Mouse (Mus musculus): ENCODE measurements around the gene Wwc2. TPM values are rescaled to one million over a fixed set of nuclear protein-coding genes. Genes with fewer than 3 reads are reported as not detected.

Wwc2 gene
- total RNA-seq, 2 experiments from 2014 or later = 5.1 to 6.7 TPM

DNA sequence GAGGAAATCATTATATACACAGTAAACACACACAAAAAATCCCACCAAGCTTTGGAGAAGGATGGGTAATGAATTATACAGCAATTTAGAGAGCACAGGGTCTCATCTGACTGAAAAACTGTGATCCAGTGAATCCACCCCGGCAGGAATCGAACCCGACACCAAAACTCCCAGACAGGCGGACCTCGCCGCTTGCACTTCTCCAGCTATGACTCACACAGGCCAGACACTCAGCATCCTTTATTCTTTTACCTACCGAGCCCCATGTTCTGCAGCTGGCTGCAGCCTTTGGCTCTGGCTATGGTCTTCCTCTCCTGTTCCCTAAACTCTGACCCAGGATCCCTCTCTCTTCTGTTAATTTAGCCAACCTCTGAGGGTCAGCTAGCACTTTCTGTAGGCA, 85.5 kb downstream of the Wwc2 start:
- no peak for DNase-seq (ENCODE audit: low spot score)

DNA sequence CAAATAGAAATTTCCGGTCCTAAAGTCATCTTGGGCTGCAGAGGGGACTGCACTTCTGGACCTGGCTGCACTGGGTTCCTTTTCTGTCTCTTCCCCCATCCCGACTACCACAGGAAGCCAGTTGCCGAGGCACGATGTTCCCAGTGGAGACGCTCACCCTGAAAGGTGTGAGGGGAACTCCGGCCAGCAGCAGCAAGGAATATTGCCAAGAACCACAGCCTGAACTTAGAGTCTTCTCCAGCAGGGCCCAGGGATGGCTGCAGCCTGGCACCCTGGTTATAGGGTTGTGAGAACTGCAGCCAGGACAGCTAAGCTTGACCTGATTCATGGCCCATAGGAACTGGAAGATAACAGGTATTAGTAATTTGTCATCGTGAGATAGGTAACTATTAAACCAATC, 86.7 kb downstream of the Wwc2 start:
- no peak for DNase-seq (ENCODE audit: low spot score)

DNA sequence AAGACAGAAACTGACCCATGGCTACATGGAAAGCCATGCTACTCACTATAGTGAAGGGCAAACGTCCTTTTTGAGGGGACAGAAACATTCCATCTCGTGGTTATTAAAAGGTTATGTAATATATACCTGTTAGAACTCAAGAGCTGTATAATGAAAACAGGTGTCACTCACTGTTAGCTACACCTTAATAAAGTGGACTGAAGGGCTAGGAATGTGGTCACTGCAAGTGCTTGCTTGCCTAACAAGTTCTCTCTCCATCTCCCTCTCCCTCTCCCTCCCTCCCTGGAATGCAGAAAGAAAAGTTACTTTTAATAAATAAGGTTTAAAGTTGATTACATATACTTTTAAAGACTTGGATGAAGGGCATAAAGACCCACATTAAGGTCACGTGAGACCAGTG, 88.0 kb downstream of the Wwc2 start:
- DNase-seq (ENCODE audit: low spot score) = no peak

DNA sequence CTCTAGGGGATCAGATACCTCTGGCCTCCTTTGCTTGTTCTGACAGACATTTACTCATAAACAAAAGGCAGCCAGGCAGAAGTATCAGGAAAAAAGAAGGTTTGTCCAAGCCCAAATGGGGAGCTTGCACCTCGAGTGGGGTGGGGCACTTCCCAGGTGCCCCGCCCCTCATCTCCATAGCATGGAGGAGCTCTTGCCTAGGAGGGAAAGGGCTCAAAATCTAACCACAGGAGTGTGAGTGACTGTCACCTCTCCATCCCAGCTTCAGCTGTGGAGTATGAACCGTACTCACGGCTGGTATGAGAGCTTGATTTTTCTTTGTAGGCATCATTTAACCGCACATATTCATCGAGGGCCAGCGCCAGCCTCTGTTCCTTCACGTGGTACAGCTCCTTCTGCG, 90.4 kb downstream of the Wwc2 start:
- no peak for DNase-seq (ENCODE audit: low spot score)

DNA sequence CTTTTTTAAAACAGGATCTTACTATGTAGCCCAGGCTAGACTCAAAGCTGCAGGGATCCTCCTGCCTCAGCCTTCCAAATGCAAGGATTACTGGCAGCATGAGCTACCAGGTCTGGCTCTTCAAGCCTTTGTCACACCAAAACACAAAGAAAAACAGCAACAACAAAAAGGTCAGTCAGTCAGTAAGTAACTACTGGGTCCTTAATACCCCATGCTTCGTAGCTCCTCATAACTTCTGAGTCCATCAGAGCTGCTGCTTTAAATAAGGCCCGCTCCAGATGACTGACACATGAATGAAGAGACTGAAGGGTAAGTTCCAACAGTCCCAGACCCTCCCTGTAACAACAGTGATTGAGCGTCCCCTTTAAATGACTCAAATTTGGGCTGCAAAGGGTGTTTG, 90.8 kb downstream of the Wwc2 start:
- no peak for DNase-seq (ENCODE audit: low spot score)

DNA sequence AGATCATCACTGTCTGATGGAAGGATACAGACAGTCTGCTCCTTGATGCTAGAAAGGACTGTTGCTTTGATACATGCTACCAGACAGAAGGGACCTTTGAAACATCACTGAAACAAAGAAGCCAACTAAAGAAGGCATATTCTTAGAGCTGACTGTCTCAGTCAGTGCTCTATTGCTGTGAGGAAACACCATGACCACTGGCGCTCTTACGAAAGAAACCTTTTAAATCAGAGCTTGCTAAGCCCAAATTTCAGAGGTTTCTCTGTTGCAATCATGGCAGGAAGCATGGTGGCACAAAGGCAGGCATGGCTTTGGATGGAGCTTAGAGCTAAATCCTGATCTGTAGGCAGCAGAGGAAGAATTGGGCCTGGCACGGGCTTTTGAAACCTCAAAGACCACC, 98.3 kb downstream of the Wwc2 start:
- DNase-seq (ENCODE audit: low spot score) = no peak

DNA sequence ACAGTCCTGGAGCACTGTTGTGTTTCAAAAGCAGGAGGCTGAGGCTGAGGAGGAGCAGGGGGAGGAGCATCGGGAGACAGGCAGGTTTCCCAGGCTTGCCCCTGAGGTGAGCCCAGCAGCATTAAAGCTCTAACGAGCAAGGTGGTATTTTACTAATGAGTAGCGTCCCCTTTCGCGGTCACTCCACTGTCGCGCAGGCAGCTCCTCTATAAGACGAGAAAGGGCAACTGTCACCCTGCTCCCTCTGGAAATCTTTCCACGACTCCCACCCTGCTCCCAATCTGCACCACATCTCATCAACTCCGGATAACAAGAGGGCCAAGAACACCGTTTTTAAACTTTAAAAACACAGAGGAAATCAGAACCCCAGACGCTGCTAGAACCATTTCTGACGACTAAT, 99.1 kb downstream of the Wwc2 start:
- DNase-seq (ENCODE audit: low spot score) = no peak

DNA sequence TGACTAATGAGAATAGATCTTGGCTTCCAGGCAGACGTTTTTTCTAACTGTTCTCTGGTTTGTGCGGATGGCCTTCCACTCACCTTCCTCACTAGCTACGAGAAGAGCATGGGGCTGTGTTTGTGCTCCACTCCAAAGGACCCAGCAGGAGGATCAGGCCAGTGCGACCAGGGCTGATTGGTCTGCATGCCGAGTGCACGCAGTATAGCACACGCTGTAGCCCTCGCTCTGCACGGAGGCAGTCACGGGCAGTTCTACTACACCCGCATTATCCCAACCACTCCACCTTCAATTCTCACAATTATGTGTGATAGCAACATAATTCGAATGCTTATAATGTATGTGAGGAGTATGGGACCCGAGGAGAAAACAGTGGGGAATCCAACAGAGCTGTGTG, 99.9 kb downstream of the Wwc2 start:
- DNase-seq (ENCODE audit: low spot score) = no peak

DNA sequence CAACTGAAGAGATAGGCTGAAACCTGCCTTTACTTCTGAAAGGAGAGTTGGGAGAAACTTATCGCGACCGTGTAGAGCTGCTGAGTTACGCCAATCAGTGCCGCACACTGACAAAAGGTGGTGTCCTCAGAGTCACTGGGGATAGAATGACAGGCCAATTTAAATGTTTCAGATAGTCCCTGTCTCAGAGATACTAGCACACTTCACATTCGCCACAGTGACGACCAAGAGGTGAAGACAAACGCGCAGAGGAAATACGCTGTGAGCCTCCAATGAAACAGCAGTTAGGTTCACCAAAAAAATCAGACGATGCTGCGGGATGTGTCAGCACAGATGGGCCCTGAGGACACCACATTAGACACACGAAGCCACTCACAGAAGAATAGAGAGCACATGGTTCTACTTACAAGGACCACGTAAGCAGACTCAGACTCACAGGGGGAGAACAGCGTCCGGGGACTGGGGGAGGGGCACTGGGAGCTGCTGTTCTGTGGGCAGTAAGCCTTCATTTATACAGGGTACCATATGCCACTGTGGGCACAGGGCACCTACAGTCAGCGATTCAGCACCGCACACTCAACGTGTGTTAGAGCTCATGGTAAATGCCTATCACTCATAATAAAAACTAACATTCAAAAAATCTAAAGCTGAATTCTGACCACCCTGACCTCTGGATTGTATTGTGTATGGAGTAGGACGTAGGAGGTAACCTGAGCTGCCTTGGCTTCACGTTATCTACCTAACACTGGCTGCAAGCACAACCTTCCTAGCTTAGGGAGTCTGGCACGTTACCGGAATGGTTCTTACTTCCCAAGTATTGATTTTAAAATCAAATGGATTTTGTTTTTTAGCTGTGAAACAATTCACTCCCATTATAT, 100.5 kb downstream of the Wwc2 start:
- no peak for DNase-seq (ENCODE audit: low spot score)

DNA sequence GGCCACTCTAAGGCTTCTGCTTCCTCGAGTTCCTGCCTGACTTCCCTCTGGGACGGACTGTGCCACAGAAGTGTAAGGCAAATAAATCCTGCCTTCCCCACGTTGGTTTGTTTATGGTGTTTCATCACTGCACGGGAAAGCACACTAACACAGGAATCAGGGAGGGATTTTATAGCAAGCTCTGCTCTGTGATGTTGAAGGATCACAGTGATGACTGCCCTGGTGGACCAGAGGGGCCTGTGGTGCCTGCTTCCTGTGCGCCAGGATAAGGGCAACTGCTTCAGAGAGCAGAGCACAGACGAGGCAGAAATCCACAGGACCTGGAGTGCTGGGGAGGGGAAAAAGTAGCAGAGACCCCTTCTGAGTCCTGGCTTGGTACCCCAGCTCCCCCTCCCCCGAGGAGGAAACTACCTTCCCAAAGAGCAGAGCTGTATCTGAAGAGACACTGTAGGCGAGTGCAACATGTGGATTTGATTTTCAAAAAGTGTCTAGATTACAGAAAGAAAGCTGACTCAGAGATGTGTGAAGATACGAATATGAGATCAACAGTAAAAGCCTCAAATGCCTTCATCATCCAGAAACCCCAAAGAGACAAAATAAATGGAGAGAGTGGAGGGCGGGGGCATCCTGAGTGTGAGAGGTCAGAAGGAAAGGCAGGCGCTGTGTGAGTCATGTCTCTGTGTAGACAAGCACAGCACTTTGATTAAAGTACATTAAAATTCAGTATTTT, 101.7 kb downstream of the Wwc2 start:
- DNase-seq (ENCODE audit: low spot score) = no peak

DNA sequence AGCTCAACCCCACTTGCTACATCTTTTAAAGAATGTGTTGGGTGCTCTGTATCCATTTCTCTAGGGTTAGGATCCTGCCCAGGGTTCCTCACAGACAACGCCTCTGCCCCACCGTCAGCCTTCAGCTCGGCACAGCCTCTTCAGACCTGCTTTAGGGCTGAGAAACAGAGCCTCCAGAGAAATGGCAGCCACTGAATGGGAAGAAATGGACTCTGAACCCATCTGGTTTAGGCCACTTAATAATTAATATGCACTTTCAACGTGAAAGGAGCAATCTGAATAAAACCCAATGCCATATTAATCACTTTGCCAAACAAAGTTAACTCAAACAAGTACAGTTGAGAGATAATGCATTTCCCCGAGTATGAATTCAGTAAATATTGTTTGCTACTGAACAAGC, 106.4 kb downstream of the Wwc2 start:
- no peak for DNase-seq (ENCODE audit: low spot score)

DNA sequence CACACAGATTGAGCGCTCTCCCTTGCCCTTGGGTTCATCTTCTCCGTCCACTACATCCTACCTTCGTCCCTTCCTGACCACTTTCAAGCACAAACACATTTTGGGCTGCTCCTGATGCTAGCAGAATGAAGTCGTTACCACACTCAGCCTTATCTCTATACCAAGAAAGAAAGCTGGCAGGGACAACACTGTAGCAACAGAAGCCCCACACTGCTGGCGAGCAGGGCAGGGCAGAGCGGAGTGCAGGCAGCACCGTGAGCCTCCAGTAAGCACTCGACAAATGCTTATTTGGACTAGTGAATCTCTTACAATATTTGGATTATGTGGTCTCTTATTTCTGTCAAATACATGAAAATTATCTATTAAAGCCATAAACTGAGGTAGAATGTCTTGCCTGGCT, 107.0 kb downstream of the Wwc2 start:
- DNase-seq (ENCODE audit: low spot score) = no peak

DNA sequence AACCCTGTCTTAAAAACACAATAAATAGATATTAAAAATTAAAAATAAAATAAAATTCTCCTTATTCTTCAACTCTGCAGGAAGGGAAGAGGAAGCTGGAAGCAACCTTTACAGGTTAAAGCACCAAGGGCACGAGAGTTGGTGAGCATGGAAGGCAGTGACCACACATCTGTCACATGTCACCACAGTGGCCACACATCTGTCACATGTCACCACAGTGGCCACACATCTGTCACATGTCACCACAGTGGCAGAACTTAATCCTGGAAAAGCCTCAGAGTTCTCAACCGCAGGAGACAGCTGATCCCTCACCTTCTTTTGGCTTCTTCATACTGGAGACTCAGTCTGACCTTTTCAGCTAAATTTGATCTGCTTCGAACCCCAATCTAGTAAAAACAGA, 112.2 kb downstream of the Wwc2 start:
- no peak for DNase-seq (ENCODE audit: low spot score)

DNA sequence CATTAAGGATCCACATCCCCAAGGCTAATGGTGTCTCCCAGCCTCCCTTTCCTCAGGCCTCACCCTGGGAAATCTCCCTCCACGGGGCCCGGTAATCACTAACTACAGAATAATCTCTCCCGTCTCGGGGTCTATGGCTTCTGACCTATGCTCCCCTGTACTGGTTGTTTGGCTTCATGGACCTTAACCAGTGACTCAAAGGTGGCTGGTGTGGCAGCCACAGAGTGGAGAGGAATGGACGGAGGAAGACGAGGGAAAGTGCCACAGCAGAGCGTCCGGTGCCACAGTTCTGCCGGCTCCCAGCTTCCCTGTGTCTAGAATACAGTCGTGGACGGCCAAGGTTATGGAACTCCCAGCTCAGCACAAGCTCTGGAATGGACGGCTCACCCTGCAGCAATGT, 114.9 kb downstream of the Wwc2 start:
- no peak for DNase-seq (ENCODE audit: low spot score)

DNA sequence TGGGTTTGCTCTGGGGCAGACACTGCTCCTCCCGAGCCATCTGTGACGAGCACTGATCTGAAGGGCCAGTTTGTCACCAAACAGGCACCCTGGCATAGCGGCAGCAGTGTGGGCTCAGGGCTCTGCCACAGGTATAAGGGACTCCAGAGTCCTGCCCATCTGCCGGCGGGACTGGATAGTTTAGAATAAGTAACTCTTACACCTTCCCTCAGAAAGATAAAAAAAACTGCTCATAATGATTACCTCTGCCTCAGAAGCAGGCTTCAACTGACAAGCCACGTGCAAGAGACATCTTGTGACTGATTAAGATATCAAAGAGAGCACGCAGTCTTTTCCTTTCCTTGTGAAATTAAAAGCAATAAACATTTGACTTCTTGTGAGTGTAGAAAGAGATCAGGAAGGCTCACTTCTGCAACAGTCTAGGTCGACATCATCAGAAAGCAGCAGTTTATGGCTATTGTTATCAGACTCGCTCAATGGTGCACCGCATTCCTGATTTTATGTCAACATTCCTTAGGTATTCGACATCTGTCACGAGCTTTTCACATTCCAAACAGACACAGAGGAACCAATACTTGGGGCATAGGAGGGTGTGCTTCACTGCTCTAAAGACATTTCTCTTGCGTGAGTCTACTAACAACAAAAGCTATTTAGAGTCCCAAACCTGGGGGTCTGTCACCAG, 116.1 kb downstream of the Wwc2 start:
- DNase-seq (ENCODE audit: low spot score) = no peak

DNA sequence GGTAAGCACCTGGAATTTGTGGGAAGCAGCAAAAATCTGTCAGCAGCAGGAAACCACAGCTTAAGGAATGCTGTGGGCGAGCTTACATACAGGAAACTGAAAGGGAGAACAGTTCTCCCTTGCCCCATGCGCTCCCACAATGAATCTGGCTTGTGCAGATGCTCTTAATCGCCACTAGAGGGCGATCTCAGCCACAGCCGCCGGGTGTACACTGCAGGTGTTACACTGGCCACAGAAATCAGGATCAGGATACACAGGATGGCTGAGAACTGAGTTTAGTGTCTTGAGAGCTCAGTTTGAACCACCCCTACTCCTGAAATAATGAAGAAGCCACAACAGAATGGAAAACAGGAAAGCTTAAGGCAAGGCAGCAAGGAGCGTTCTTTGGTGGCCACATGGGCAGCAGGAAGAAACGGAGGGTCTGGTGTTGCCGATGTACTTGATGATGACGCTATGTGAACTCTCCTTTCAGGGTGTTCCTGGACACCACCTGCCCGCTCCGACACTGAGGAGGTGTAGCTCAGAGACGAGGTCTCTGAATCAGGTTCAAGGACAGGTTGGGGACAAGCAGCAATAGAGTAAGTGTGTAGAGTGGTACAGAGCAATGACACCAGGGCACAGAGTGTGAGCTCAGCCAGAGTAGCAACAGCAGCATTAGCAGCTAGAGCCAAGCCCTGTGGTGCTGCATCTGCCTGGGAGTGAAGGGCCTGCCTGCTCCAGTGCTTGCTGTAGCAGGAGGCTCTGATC, 118.2 kb downstream of the Wwc2 start:
- peak; percentile 39 for DNase-seq (ENCODE audit: low spot score)

DNA sequence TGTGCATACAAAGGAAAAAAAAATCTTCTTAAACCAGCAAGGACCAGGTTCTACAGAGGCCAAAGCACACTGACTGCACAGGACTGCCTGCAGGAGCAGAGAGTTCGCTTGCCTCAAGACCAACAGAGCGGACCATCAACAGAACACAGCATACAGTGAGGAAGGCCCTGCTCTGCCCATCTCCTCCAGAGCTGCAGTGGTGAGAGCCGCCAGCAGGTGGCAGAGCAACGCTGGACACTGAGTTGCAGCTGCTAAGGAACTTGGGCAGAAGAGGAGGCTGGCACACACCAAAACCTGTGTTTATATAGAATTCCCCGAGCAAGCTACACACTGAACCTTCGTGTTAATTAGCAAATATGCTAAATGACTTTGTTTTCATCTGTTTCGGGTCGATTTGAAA, 123.7 kb downstream of the Wwc2 start:
- DNase-seq (ENCODE audit: low spot score) = peak; percentile 77

DNA sequence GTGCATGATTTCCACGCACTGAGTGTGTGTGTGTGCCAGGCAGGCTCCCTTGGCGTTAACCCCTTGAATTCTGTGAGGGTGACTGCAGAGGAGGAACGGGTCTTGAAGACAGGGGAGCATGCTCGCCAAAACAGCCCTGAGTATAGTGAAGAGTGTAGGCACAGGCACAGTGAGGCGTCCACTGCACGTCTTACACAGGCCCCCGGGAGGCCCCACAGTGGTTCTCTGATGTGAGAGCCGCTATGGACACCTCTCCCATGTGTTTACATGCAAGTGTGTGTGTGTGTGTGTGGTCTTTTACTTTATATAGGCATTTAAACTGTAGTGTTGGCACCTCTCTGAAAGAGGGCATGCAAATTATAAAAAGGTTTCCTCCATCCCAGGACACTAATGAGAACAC, 124.2 kb downstream of the Wwc2 start:
- DNase-seq (ENCODE audit: low spot score) = no peak

DNA sequence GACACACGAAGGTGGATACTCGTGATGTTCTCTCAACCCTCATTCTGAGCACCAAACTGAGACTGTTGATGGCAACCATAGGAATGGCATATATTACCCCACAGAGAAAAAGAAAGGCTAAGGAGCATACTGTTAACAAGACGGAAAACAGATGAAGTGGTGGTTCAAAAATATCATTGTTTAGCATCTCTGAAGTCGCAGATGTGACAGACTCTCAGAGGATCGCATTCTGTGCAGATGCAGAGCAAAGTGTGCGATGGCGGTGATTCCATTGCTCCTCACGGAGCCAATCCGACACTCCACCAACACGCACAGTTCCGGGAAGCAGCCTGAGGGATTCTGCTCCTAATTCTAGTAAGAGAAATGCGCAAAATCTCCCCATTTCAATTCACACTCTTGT, 131.5 kb downstream of the Wwc2 start:
- no peak for DNase-seq (ENCODE audit: low spot score)

DNA sequence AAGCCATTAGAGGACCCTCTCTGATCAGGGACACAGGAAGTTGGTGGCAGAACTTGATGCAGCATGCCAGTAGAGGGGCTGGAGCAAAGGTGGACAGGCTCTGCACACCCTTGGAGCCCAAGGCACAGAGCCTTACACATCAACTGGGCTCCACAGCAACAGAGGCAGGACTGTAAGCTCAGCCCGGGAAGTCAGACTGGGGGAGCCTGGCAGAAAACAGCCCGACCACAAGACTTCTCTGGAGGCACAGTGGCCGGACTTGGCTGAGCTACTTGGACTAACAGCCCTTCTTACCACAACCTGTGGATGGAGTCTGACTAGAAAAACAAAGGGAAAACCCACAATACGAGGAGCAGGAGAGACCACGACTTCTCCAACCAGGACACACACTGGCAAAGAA, 137.4 kb downstream of the Wwc2 start:
- no peak for DNase-seq (ENCODE audit: low spot score)

DNA sequence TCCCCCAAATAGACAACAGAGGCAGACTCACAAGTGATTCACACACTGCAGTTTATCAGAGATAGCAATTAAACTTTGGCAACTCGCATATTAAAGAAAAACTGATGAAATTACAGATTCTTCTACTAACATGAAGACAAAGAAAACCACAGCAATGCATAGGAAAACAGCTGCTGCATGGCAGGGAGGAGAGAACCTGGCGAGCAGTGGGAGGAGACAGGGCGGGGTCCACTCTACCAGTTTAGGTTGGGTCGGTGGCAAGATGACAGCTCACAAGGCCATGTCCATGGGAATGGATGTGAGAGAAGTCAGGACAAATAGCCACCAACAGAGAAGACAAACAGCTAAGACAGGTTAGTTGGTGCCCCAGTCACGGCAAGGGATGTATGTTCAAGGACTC, 138.0 kb downstream of the Wwc2 start:
- DNase-seq (ENCODE audit: low spot score) = no peak

Measured in gastrocnemius, adult 18-20 months (tissue).